Comparison of ENCODE assay signal across 9 mouse cellular contexts in genomic region chr1:93726974-93727373, GRCm38 (mm10). TPM values are rescaled to one million over a fixed set of nuclear protein-coding genes. Genes with fewer than 3 reads are reported as not detected.
A peak's percentile ranks its signal among the peaks of the same experiment; 100 is the strongest.
DNase-seq lines count a peak whose midpoint lies in the region; ATAC-seq and TF ChIP-seq lines count a peak whose summit lies in the region.
"Had no signal": no experiment of that assay in that cellular context is flagged by ENCODE, and none has a peak within 500 bp of the region (broad histone marks: within the 10 kb centered on the region; RNA-seq: fewer than 3 reads in every experiment).

No protein-coding gene starts in this region.

- TF ChIP-seq POLR2A in cortical plate, adult 2 months (IDR thresholded peaks at IDR 0.05; ENCODE audit: extremely low read depth, insufficient read depth, low read length): no peak

- H3K4me3 ChIP-seq in cortical plate, adult 2 months (ENCODE audit: insufficient read depth, low read length): no peak overlapping the region
- H3K4me3 ChIP-seq in liver, embryonic 13.5 days (replicated peaks): no peak overlapping the region
- H3K4me3 ChIP-seq: erythroblast, embryonic 14.5 days had no signal

- peaks cover 10% of the 10 kb centered on the region; the same call in 1 of the 2 replicates for H3K36me3 ChIP-seq in liver, embryonic 13.5 days

- no peak overlapping the region for H3K27ac ChIP-seq in cortical plate, adult 2 months (ENCODE audit: insufficient read depth, low read length)
- no peak overlapping the region for H3K27ac ChIP-seq in liver, embryonic 13.5 days

- H3K27me3 ChIP-seq in liver, embryonic 13.5 days: no peaks in the 10 kb centered on the region

- peak; percentile 87 for TF ChIP-seq CTCF in cortical plate, adult 2 months (IDR thresholded peaks at IDR 0.05; ENCODE audit: extremely low read depth, insufficient read depth, low read length)

- peak; percentile 36 for DNase-seq in CD4-positive helper T cell, adult 2 months (ENCODE audit: low read depth, low spot score)
- peak; percentile 96 for DNase-seq in heart, adult 11 months
- peak; percentile 70 for DNase-seq in kidney, adult 9 months
- peak; percentile 35 for DNase-seq in liver, embryonic 13.5 days
- peak; percentile 79 for DNase-seq in testis, postnatal 10 days (ENCODE audit: low spot score)

- no peak overlapping the region for H3K4me2 ChIP-seq in liver, embryonic 13.5 days

- H3K4me1 ChIP-seq in cortical plate, adult 2 months (ENCODE audit: control insufficient read depth, insufficient read depth, low read length): no peaks in the 10 kb centered on the region
- peaks cover 3% of the 10 kb centered on the region for H3K4me1 ChIP-seq in liver, embryonic 13.5 days (replicated peaks)

- WGBS in liver, embryonic 13.5 days (ENCODE audit: insufficient replicate concordance): 56% methylated on average over 3 of the region's 3 CpGs

- no peak overlapping the region for H3K9ac ChIP-seq in liver, embryonic 13.5 days

- H3K9me3 ChIP-seq in liver, embryonic 13.5 days (replicated peaks): no peaks in the 10 kb centered on the region

- peak; percentile 59 for ATAC-seq in activated CD4-positive, CD25-positive, alpha-beta regulatory T cell, adult 4 months
- peak; percentile 45; the same call in 1 of the 2 replicates for ATAC-seq in liver, embryonic 13.5 days (ENCODE audit: low read depth)
- ATAC-seq in neutrophil, adult 5-6 weeks (ENCODE audit: extremely low read depth, insufficient number of reproducible peaks, low FRiP score, poor library complexity, severe bottlenecking): peak; percentile 57

RNA-seq across cellular contexts. Expression of gene Atg4b, which starts 24.3 kb away (rescaled TPM):
- polyA plus RNA-seq in activated CD4-positive, CD25-positive, alpha-beta regulatory T cell, adult 4 months (2017; shearing (Covaris generic)): 10 to 100 TPM; 54.1 to 77.9 TPM
- 50.6 and 50.7 TPM in 2 replicates for polyA plus RNA-seq in cortical plate, adult 2 months (2012; rRNA removed)
- polyA plus RNA-seq in liver, embryonic 13.5 days (2015; fragmentation: Nextera tagmentation; extraction: Ambion mirVana): 64.6 and 76.8 TPM in 2 replicates
- 50.0 and 57.3 TPM in 2 replicates for total RNA-seq in neutrophil, adult 5-6 weeks (2017)

RNA-seq across cellular contexts. Expression of gene Thap4, which starts 27.7 kb away (rescaled TPM):
- polyA plus RNA-seq in activated CD4-positive, CD25-positive, alpha-beta regulatory T cell, adult 4 months (2017; shearing (Covaris generic)): 10 to 100 TPM; 15.3 to 16.5 TPM
- 34.2 and 37.1 TPM in 2 replicates for polyA plus RNA-seq in cortical plate, adult 2 months (2012; rRNA removed)
- polyA plus RNA-seq in liver, embryonic 13.5 days (2015; fragmentation: Nextera tagmentation; extraction: Ambion mirVana): 16.1 TPM in 2 replicates
- 10.9 and 12.8 TPM in 2 replicates for total RNA-seq in neutrophil, adult 5-6 weeks (2017)

RNA-seq across cellular contexts. Expression of gene Bok, which starts 41.5 kb away (rescaled TPM):
- not detected for polyA plus RNA-seq in activated CD4-positive, CD25-positive, alpha-beta regulatory T cell, adult 4 months (2017; shearing (Covaris generic))
- polyA plus RNA-seq in cortical plate, adult 2 months (2012; rRNA removed): 43.3 and 52.2 TPM in 2 replicates
- 3.6 and 5.0 TPM in 2 replicates for polyA plus RNA-seq in liver, embryonic 13.5 days (2015; fragmentation: Nextera tagmentation; extraction: Ambion mirVana)
- total RNA-seq in neutrophil, adult 5-6 weeks (2017): not detected in 2 replicates
- polyA plus RNA-seq: erythroblast, embryonic 14.5 days had no signal

Comparison
In these comparisons a context has a peak if more than half of its experiments do, and no peak if none do; other contexts are left out.
1. DNase-seq: peak in every context shown above with its lines; median percentile 96 in heart, adult 11 months; 79 in testis, postnatal 10 days; 70 in kidney, adult 9 months; 36 in CD4-positive helper T cell, adult 2 months; 35 in liver, embryonic 13.5 days.